Mouse (Mus musculus) thymus, adult 18-20 months (tissue): ENCODE measurements around the gene Nlgn1.

Source experiments
- DNase-seq, 2 experiments: peaks; one replicate each; pipeline ENCODE4 v3.0.0; 2022; ENCODE audit warnings: mixed read lengths in 2 of 2

Nlgn1 gene

GRCm38 (mm10) chr3:26332400-26333238 lies at the start of gene Nlgn1:
Nlgn1 (minus strand) TSS chr3:26332460.
- DNase-seq, result no peak

- DNase-seq, result no peak
These were observed 46.0 kb upstream of the Nlgn1 start for GRCm38 (mm10) chr3:26378272-26378671.

GRCm38 (mm10) chr3:26355082-26355481 lies 22.8 kb upstream of the Nlgn1 start:
- no peak for DNase-seq

DNA sequence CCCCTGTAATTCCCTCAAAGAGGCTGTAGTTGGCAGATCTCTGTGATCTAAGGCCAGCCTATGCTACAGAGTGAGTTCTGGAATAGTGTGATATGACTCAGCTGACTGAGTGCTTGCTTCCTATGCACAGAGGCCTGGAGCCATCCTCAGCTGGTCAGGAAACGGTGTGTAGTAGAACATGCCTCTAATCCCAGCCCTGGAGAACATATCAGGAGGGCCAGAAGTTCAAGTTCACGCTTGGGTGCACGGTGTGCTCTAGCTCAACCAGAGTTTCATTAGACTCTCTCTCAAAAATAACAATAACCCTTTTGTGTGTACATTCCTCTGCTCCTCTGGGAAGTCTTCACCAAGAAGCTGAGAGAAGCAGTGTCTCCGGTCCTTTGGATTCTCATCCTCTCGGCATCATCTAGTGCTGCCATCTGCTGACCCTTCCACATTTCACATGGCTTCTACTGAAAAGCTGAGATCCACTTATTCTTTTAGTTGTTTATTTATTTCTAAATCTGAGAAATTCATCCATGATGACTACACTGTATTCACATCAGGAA lies 22.3 kb upstream of the Nlgn1 start:
- DNase-seq, result no peak

GRCm38 (mm10) chr3:26337495-26337894 lies 5.2 kb upstream of the Nlgn1 start:
- no peak for DNase-seq

DNA sequence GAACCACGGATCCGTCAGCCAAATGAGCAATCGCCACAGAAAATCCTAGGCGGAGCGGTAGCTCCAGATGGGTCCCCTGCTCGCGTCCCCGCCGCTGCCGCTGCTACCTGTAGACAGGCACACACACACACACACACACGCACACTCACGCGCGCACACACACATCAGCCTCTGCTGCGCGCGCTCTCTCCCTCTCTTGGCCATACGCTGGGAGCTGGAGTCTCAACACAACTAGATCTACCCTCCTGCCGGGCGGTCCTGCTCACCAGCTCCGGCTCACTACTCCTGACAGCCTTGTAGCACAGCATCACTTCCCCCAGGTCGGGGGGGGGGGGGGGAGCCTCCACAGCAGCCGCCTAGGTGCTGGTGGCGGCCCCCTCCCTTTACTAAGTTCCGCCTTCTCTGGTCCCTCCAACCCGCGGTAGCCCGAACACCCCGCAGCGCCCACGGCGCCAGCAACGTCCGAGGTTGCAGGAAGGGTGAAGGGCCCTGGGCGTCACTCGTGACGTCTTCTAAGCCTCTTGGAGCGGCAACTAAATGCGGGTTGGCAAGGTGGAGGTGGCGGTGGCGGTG lies 1.1 kb upstream of the Nlgn1 start:
- DNase-seq, result no peak

- DNase-seq, result no peak
These were observed 841 bp downstream of the Nlgn1 start for GRCm38 (mm10) chr3:26331177-26332061.

DNA sequence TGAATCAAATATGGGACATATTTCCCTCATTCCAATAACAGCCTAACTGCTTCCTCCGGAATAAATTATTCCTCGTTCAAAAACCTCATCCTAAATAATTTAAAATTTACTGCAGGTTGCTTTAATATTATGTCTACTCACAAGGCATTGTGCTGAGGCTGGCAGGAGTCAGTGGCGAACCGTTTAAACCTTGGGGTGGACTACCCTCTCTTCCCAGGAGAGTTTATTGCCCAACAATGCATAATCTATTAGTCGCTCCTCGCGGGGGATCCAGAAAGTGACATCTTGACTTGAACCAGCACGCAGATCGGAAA lies 1.4 kb downstream of the Nlgn1 start:
- DNase-seq, result no peak

- no peak for DNase-seq
These were observed 2.2 kb downstream of the Nlgn1 start for GRCm38 (mm10) chr3:26330019-26330418.

DNA sequence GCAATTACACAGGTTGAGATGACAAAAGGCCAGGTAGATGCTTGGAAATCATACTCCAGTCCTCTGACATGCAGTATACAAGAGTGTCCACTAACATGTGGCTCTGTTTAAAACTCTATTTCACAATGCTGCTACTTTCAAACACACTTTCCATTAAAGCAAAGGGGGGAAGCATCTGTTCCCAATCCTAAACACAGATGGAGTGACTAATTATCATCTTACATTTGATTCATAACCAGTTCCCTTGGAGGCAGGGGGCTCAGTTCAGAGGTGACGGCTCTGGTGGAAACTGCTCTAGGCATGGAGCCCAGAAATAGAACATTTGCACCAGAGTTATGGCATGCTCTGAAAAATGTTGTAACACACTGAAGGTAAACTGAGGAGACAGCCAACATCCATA lies 7.8 kb downstream of the Nlgn1 start:
- DNase-seq, result no peak

DNA sequence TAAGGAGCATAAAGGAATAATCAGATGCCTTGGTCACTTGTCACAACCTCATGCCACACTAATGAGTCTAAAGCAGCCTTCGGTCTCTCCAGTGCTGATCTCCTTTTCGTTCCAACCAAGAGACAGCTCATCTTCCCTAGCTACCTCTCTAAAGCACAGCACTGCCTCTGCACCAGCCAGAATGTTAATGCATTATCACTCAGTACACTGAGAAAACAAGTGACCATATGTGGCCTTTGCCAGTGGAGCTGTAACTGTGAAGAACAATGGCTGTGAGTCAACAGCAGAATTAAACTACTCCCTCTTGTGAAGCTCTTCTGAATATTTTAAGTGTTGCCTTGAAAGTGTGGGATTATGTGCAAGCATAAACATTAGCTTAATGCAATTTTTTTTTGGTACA lies 14.9 kb downstream of the Nlgn1 start:
- no peak for DNase-seq

DNA sequence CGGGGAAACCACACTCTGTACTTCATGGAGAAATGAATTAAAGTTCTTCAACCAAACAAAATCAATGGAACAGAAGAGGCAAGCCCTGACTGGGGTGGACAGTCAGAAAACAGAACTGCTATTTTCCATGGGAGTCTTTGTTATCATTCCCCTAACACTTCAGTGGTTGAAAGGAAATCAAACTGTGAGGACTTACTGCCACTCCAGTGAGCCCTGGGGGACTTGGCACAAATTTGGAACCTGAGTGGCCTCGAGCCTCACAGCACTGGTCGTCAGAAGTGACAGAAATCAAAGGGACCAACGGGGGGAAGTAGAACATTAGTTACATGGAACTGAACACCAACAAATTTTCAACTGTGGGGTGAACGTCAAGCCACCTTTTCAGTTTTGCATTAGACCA lies 34.4 kb downstream of the Nlgn1 start:
- no peak for DNase-seq

- no peak for DNase-seq
These were observed 61.1 kb downstream of the Nlgn1 start for GRCm38 (mm10) chr3:26270894-26271795.

DNA sequence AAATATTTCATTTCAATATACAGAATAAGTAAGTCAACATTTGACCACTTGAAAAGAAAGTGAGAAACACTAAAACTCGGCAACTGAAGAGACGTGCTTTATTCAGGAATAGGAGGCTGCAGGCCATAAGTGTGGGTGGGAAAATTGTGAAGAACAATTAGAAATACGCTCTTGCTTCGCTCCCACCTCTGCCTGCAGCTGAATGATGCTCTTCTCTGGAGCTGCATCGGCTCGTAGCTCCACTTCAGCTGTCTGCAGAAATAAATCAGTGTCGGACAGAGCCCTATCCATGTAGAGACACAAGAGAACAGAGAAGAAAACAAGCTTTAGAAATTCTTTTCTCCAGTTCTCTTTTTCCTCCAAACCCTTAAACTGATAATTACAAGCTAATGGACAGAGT lies 85.7 kb downstream of the Nlgn1 start:
- no peak for DNase-seq

GRCm38 (mm10) chr3:26243274-26243673 lies 89.0 kb downstream of the Nlgn1 start:
- DNase-seq, result no peak

DNA sequence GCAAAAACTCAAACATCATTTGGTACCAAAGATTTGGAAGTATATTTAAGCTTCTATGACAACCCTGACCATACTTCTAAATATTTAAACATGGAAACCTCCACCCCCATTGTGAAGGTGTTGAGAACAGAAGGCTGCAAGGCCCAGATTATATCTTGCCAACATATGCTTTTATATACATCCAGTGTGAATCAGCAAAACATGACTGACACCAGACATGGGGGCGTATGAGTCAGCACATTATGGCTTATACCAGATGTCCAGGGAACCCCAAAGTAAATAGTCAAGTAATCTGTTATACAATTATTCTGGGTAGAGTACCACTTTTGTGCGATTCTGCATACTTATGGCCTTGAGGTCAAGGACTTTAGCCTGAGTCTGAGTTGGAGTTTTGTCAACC lies 102.3 kb downstream of the Nlgn1 start:
- no peak for DNase-seq

GRCm38 (mm10) chr3:26228827-26229226 lies 103.4 kb downstream of the Nlgn1 start:
- DNase-seq, result no peak

DNA sequence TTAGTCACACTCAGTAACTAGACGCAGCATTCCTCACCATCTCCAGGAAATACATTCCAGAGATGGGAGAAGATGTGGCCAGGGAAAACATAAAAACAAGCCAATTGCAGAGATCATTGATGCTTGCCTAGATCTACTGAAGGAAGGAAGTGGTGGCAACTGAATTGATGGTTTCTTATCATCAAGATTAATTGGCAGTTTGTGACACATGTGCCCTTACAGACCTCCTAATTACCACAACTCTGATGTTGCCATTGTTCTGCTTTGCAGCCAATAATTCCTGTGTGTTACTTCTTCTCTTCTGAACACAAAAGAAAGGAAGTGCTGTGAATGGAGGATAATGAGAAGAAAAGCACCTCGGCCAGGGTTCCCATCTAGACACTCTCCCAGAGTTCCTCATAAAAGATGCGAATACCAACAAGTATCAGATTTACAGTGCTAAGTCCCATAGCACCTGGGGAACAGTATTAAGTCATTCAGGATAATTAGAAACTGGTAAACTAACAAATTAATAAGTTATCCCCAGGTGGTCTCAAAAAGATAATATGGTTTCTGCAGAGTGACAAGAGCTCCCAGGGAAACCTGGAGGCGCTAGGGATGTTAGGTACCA lies 104.0 kb downstream of the Nlgn1 start:
- DNase-seq, result no peak

GRCm38 (mm10) chr3:26223500-26223899 lies 108.8 kb downstream of the Nlgn1 start:
- no peak for DNase-seq

DNA sequence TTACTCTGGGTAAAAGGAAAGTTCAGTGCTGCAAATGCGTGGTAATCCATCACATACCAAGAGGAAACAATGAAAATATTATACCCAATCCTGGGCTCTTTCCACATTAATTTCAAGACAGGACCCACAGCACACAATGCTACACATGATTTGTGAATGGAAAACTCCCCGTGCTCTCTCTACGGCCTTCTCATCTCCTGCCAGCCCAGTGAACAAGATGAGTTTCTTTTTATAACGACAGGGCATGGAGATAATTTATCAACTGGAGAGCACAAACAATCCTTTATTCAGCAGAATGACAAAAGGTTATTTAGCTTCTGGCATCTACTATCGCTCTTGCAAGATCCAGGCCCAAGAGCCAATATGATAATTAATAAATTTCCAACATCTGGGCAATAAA lies 116.0 kb downstream of the Nlgn1 start:
- DNase-seq, result no peak

GRCm38 (mm10) chr3:26202702-26203101 lies 129.6 kb downstream of the Nlgn1 start:
- DNase-seq, result no peak

GRCm38 (mm10) chr3:26201410-26201809 lies 130.8 kb downstream of the Nlgn1 start:
- no peak for DNase-seq
